Mouse (Mus musculus) lung, postnatal 0 days (tissue): ENCODE results near the gene Capn12. TPM values are rescaled to one million over a fixed set of nuclear protein-coding genes. Genes with fewer than 3 reads are reported as not detected.
"Not testable (repeated sequence)": the region's sequence is repeated elsewhere in the genome, so short reads cannot be mapped to it uniquely, and the experiment has no call there.

ENCODE experiments used
- ATAC-seq: fragments of 200-750 bp; cut with Nextera tagmentation; 2 replicates; pipeline ENCODE4 v1.8.0; 2017; ENCODE audit warnings: moderate library complexity
- DNase-seq: peaks from one replicate; pipeline ENCODE4 v3.0.0-alpha.2; 2016; ENCODE audit warnings: low spot score
- H3K27ac ChIP-seq: fragments of 300-500 bp; sonication (generic); 2 replicates; pipeline ENCODE4 v1.5.1; 2014; ENCODE audit warnings: antibody characterized with exemption, mild to moderate bottlenecking, low read length, mixed read lengths
- H3K27me3 ChIP-seq: fragments of 300-500 bp; sonication (generic); replicated peaks from 2 replicates; pipeline ENCODE4 v1.6.1; 2014; ENCODE audit warnings: low read length, mixed read lengths; ENCODE audit not compliant: insufficient read depth
- H3K36me3 ChIP-seq: fragments of 300-500 bp; sonication (generic); 2 replicates; pipeline ENCODE4 v1.6.1; 2014; ENCODE audit warnings: low read length, mixed read lengths; ENCODE audit not compliant: insufficient read depth
- H3K4me1 ChIP-seq: fragments of 300-500 bp; sonication (generic); 2 replicates; pipeline ENCODE4 v1.6.1; 2014; ENCODE audit warnings: antibody characterized with exemption, low read depth, low read length, mixed read lengths; ENCODE audit not compliant: insufficient read depth
- H3K4me2 ChIP-seq: fragments of 300-500 bp; sonication (generic); replicated peaks from 2 replicates; pipeline ENCODE4 v1.6.1; 2014; ENCODE audit warnings: low read depth, mild to moderate bottlenecking, low read length, moderate library complexity, mixed read lengths
- H3K4me3 ChIP-seq: fragments of 300-500 bp; sonication (generic); 2 replicates; pipeline ENCODE4 v1.5.1; 2014; ENCODE audit warnings: low read depth, low read length
- H3K9ac ChIP-seq: fragments of 300-500 bp; sonication (generic); replicated peaks from 2 replicates; pipeline ENCODE4 v1.6.1; 2014; ENCODE audit warnings: low read depth, mild to moderate bottlenecking
- H3K9me3 ChIP-seq: fragments of 300-500 bp; sonication (generic); 2 replicates; pipeline ENCODE4 v1.6.1; 2016; ENCODE audit warnings: low read length, mixed read lengths
- CTCF ChIP-seq: IDR thresholded peaks from 2 replicates; pipeline ENCODE4 v1.5.1; 2016; ENCODE audit warnings: antibody characterized with exemption, mild to moderate bottlenecking
- EP300 ChIP-seq: IDR thresholded peaks from 2 replicates; pipeline ENCODE4 v1.6.1; 2016; ENCODE audit warnings: antibody characterized with exemption, mild to moderate bottlenecking, control low read depth
- WGBS: fragments of 180-500 bp; shearing (Covaris S2); extraction: QIAGEN DNeasy Blood & Tissue Kit; methylation state at CpG from one replicate; pipeline ENCODE4 v1.1.7; 2014; 5-methylcytosine and 5-hydroxymethylcytosine counted together
- polyA plus RNA-seq: library from polyadenylated mRNA; unstranded; fragments of >200 nt; fragmentation: Nextera tagmentation; extraction: Ambion mirVana; gene quantifications from 2 replicates; pipeline ENCODE4 v1.2.1, GENCODE M21; 2015

Capn12 gene
- polyA plus RNA-seq, 1 experiment from 2014 or later: 0.33 TPM

- H3K4me1 ChIP-seq: no peaks in the 10 kb centered on the region
- TF ChIP-seq EP300 (no peak), CTCF (no peak)
- DNase-seq (no peak), ATAC-seq (no peak)
- WGBS: 76% methylated on average over 2 of the region's 2 CpGs
- no peak overlapping the region for H3K4me2 ChIP-seq
- H3K4me3 ChIP-seq: no peak overlapping the region
- H3K36me3 ChIP-seq: no peaks in the 10 kb centered on the region
- no peak overlapping the region for H3K27ac ChIP-seq
- H3K9ac ChIP-seq: no peak overlapping the region
- no peaks in the 10 kb centered on the region for H3K27me3 ChIP-seq
- no peaks in the 10 kb centered on the region for H3K9me3 ChIP-seq
Measured at GRCm38 (mm10) chr7:28874565-28874964, 6.7 kb upstream of the Capn12 start.

DNA sequence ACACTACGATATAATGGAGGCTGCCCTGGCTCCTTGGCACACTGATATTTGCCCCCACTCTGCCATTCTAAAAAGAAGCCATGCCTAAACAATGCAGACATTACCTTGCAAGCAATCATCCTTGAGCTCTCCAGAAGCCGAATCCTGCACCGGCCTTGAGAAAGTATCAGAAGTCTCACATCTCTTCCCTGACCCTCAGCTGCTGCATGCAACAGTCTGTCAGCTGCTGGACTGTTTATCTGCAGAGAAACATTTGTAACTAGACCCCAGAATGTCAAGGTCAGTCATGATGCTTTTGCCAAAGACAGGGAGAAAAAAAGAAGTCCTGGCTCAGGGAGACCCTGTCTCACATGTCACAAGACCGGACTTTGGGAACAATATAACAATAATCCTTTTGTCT is 5.1 kb upstream of the Capn12 start:
- no peak for ATAC-seq
- no peaks in the 10 kb centered on the region for H3K36me3 ChIP-seq
- DNase-seq: no peak
- TF ChIP-seq CTCF: no peak
- no peak for TF ChIP-seq EP300
- H3K27me3 ChIP-seq: no peaks in the 10 kb centered on the region
- no peak overlapping the region for H3K4me3 ChIP-seq
- H3K9me3 ChIP-seq: no peaks in the 10 kb centered on the region
- H3K4me2 ChIP-seq: no peak overlapping the region
- H3K4me1 ChIP-seq: no peaks in the 10 kb centered on the region
- no peak overlapping the region for H3K27ac ChIP-seq
- 71% methylated on average over 4 of the region's 4 CpGs for WGBS
- H3K9ac ChIP-seq: no peak overlapping the region

- Histone ChIP-seq H3K27ac (no peak overlapping the region), H3K4me2 (no peak overlapping the region), H3K4me1 (no peaks in the 10 kb centered on the region), H3K36me3 (no peaks in the 10 kb centered on the region), H3K9ac (no peak overlapping the region), H3K9me3 (no peaks in the 10 kb centered on the region), H3K4me3 (no peak overlapping the region), H3K27me3 (no peaks in the 10 kb centered on the region)
- no peak for ATAC-seq
- WGBS: 76% methylated on average over 7 of the region's 7 CpGs
- DNase-seq: no peak
- TF ChIP-seq CTCF: no peak
- no peak for TF ChIP-seq EP300
Measured at GRCm38 (mm10) chr7:28877155-28877554, 4.1 kb upstream of the Capn12 start.

DNA sequence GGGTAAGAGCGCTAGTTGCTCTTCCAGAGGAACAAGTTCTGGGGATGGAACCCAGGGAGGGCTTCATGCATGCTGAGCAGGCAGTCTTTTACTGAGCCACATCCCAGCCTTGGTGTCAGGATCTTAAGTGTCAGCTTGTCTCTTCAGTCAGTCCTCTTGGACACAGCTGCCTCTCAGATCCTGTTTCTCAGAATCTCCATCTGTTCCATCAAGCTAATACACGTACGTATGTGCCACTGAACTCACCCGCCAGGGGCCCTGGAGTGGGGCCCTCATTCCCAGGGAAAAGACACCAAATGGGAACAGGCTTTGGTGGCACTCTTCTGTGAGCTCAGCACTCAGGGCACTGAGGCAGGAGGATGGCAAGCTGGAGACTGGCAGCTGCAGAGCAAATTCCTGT is 3.4 kb upstream of the Capn12 start:
- H3K9me3 ChIP-seq: no peaks in the 10 kb centered on the region
- WGBS: 70% methylated on average over 4 of the region's 4 CpGs
- TF ChIP-seq EP300 (no peak), CTCF (no peak)
- DNase-seq: no peak
- no peaks in the 10 kb centered on the region for H3K4me1 ChIP-seq
- H3K27me3 ChIP-seq: no peaks in the 10 kb centered on the region
- no peaks in the 10 kb centered on the region for H3K36me3 ChIP-seq
- no peak overlapping the region for H3K4me3 ChIP-seq
- H3K27ac ChIP-seq: no peak overlapping the region
- no peak overlapping the region for H3K9ac ChIP-seq
- no peak for ATAC-seq
- no peak overlapping the region for H3K4me2 ChIP-seq

DNA sequence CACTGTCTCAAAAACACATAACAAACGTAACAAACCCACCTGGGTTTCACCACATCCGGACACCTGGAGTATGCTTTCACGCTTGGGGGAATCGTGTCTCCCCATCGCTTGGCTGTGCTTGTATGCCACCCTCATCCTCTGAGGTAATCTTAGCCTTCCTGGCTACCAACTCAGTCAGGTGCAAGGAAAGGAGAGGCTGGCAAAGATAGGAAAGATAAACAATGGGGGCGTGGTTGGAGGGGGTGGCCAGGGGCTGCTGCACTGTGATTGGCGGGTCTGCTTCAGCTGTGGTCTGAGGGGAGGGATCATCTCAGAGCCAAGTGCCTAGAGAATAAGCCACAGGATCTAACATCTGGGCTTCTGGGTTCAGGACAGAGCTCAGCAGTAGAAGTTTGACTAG is 1.6 kb upstream of the Capn12 start:
- no peak overlapping the region for H3K4me3 ChIP-seq
- no peaks in the 10 kb centered on the region for H3K4me1 ChIP-seq
- ATAC-seq (no peak), DNase-seq (no peak)
- no peaks in the 10 kb centered on the region for H3K36me3 ChIP-seq
- WGBS: 67% methylated on average over 7 of the region's 7 CpGs
- H3K4me2 ChIP-seq: no peak overlapping the region
- no peaks in the 10 kb centered on the region for H3K27me3 ChIP-seq
- no peak overlapping the region for H3K27ac ChIP-seq
- H3K9me3 ChIP-seq: no peaks in the 10 kb centered on the region
- TF ChIP-seq CTCF: no peak
- TF ChIP-seq EP300: no peak
- H3K9ac ChIP-seq: no peak overlapping the region

DNA sequence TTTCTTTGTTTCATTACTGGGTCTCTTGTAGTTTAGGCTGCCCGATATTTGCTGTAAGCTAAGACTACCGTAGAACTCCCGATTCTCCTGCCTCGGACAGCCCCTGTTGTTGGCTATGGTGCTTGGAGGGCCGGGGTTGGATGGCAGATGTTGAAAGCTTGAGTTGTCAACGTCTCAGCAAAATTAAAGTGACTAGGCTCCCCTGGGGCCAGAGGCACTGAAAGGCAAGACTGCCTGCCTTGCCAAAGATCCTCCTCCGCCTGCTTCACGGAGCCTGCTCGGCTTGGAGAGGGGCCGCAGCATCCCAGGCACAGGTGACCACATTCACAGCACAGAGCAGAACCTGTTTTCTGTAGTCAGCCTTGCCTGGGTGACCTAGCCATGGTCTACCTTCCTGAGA is 668 bp upstream of the Capn12 start:
- no peak for TF ChIP-seq EP300
- no peak for TF ChIP-seq CTCF
- 82% methylated on average over 10 of the region's 10 CpGs for WGBS
- no peaks in the 10 kb centered on the region for H3K36me3 ChIP-seq
- H3K27ac ChIP-seq: no peak overlapping the region
- H3K9me3 ChIP-seq: no peaks in the 10 kb centered on the region
- no peak overlapping the region for H3K4me2 ChIP-seq
- no peak overlapping the region for H3K9ac ChIP-seq
- DNase-seq: no peak
- no peaks in the 10 kb centered on the region for H3K4me1 ChIP-seq
- ATAC-seq: no peak
- no peak overlapping the region for H3K4me3 ChIP-seq
- no peaks in the 10 kb centered on the region for H3K27me3 ChIP-seq

GRCm38 (mm10) chr7:28883039-28883438 is 1.8 kb downstream of the Capn12 start:
- DNase-seq (no peak), ATAC-seq (no peak)
- Histone ChIP-seq H3K27me3 (peaks cover 6% of the 10 kb centered on the region; the same call in 1 of the 2 replicates), H3K4me2 (no peak overlapping the region), H3K4me3 (no peak overlapping the region), H3K9ac (no peak overlapping the region), H3K9me3 (no peaks in the 10 kb centered on the region), H3K4me1 (no peaks in the 10 kb centered on the region), H3K36me3 (no peaks in the 10 kb centered on the region), H3K27ac (no peak overlapping the region)
- no peak for TF ChIP-seq EP300
- TF ChIP-seq CTCF: no peak
- WGBS: 66% methylated on average over 11 of the region's 11 CpGs

DNA sequence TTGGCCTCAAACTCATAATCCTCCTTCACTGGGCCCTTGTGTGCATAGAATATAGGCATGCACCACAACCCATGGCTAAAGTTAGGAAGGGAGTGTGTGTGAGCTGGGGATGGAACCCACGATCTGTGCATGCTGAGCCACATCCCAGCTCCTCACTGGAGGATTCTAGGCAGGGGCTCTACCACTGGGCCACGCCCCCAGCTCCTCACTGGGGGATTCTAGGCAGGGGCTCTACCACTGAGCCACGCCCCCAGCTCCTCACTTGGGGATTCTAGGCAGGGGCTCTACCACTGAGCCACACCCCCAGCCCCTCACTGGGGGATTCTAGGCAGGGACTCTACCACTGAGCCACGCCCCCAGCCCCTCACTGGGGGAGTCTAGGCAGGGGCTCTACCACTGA is 2.5 kb downstream of the Capn12 start:
- WGBS: 82% methylated on average over 4 of the region's 4 CpGs
- peaks cover 11% of the 10 kb centered on the region; the same call in 1 of the 2 replicates for H3K27me3 ChIP-seq
- not testable (repeated sequence) for H3K27ac ChIP-seq, H3K9me3 ChIP-seq, H3K4me2 ChIP-seq, DNase-seq, ATAC-seq, H3K4me1 ChIP-seq, H3K4me3 ChIP-seq, H3K9ac ChIP-seq, H3K36me3 ChIP-seq
